Mouse (Mus musculus): ENCODE data around the gene Chrdl1. TPM values are rescaled to one million over a fixed set of nuclear protein-coding genes. Genes with fewer than 3 reads are reported as not detected.

Gene Chrdl1
- polyA plus RNA-seq, 1 experiment from 2014 or later = 0.62 TPM

DNA sequence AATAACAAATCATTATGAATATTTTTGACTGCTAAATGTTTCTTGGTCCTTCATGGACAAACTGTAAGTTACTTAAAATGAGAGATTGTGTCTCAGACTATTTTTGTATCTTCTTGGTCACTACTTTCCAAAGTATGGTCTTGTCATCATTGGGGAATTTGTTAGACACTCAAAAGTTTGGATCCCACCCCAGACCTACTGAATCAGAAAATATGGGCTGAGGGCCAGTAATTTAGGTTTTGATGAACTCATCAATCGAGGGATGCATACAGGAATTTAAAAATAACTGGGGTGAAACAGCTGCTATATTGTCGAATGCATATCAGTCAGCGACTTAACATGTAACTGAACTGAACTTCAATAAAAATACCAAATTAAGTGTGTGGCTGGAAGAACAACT lies 80.9 kb downstream of the Chrdl1 start:
- Histone ChIP-seq H3K9ac (no peak overlapping the region), H3K27ac (no peak overlapping the region), H3K9me3 (replicated peaks) (no peaks in the 10 kb centered on the region), H3K27me3 (replicated peaks) (no peaks in the 10 kb centered on the region; the same call in 1 of the 2 replicates), H3K4me2 (no peak overlapping the region), H3K4me3 (no peak overlapping the region), H3K4me1 (no peaks in the 10 kb centered on the region), H3K36me3 (no peaks in the 10 kb centered on the region)
- ATAC-seq = no peak
- 52% methylated on average over 3 of the region's 3 CpGs for WGBS (ENCODE audit: insufficient replicate concordance)

DNA sequence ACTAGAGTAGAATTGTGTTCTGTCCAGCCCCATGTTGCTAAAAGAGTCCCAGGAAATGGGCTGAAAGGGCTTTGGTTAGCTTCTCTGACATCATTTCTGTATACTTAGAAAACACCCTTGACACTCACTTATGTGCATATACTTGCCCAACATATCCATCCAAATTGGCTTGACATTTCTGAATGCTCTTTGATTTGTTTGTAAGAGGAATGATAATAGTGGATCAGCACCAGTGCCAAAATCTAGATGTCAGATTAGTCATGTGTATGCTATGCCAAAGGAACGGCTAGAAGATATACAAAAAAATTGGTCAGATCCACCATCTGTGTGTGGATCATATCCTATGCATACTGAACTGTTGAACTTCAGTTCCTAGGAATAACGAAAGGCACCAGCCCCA lies 99.3 kb downstream of the Chrdl1 start:
- no peak overlapping the region for H3K4me2 ChIP-seq
- H3K36me3 ChIP-seq = no peaks in the 10 kb centered on the region
- H3K4me1 ChIP-seq = no peaks in the 10 kb centered on the region
- no peak overlapping the region for H3K27ac ChIP-seq
- WGBS (ENCODE audit: insufficient replicate concordance) = 66% methylated on average over 2 of the region's 2 CpGs
- ATAC-seq = no peak
- no peak overlapping the region for H3K9ac ChIP-seq
- no peaks in the 10 kb centered on the region for H3K27me3 ChIP-seq (replicated peaks)
- H3K9me3 ChIP-seq (replicated peaks) = no peaks in the 10 kb centered on the region
- no peak overlapping the region for H3K4me3 ChIP-seq

DNA sequence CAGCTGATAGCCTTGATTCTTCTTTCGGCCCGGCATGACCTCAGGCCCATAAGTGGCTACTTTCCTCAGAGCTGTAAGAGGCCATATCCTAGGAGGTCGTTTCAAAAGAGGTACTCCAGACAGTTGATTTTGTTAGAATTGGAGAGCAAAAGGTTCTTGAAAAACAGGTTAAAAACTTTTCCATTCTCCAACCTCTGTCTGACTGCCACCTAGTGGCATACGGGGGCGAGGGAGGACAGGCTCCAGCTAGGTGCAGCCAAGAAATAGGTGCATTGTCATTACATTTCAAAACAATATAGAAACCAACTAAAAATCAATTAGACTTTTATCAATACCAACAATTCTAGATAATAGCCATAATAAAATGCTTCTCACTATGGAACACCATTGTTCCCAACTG lies 118.9 kb downstream of the Chrdl1 start:
- H3K27me3 ChIP-seq (replicated peaks) = no peaks in the 10 kb centered on the region
- H3K9ac ChIP-seq = no peak overlapping the region
- 43% methylated on average over 5 of the region's 5 CpGs for WGBS (ENCODE audit: insufficient replicate concordance)
- no peak overlapping the region for H3K27ac ChIP-seq
- no peaks in the 10 kb centered on the region for H3K9me3 ChIP-seq (replicated peaks)
- ATAC-seq = no peak
- H3K36me3 ChIP-seq = no peaks in the 10 kb centered on the region
- H3K4me2 ChIP-seq = no peak overlapping the region
- H3K4me3 ChIP-seq = no peak overlapping the region
- no peaks in the 10 kb centered on the region for H3K4me1 ChIP-seq

DNA sequence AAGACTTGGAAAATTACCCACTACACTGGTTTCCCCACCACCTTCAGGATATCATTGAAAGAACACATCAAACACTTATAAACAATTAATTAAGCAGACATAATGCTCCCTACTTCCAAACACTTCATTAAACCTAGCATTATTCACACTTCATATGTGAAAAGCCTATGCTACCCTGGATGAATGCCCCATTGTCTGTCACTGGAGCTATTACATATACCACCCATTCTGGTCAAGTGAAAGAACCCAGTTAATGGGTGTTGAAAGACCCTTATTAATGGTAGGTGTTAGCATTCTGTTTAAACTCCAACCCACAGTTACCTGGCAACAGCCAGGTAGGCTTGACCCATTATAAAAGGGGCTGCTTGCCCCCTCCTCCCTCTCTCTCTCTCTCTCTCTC lies 143.4 kb downstream of the Chrdl1 start:
- H3K27ac ChIP-seq = no peak overlapping the region

More for the DNA sequence above, 143.4 kb downstream of the Chrdl1 start:
- no peak overlapping the region for H3K9ac ChIP-seq
- ATAC-seq = no peak
- H3K4me2 ChIP-seq = no peak overlapping the region
- H3K9me3 ChIP-seq (replicated peaks) = no peaks in the 10 kb centered on the region
- H3K4me1 ChIP-seq = no peaks in the 10 kb centered on the region
- H3K4me3 ChIP-seq = no peak overlapping the region
- H3K36me3 ChIP-seq = no peaks in the 10 kb centered on the region
- H3K27me3 ChIP-seq (replicated peaks) = no peaks in the 10 kb centered on the region

Other genes with a start within 250 kb of the Chrdl1 start
- 0.49 and 0.71 TPM in 2 replicates for gene Pak3, start 124.3 kb upstream of the Chrdl1 start, polyA plus RNA-seq (2016; fragmentation: Nextera tagmentation; extraction: Ambion mirVana)